Mouse (Mus musculus): ENCODE results near the gene Trim33. TPM values are rescaled to one million over a fixed set of nuclear protein-coding genes. Genes with fewer than 3 reads are reported as not detected.

Trim33 gene
- polyA plus RNA-seq, 1 experiment from 2014 or later: 44.4 TPM

DNA sequence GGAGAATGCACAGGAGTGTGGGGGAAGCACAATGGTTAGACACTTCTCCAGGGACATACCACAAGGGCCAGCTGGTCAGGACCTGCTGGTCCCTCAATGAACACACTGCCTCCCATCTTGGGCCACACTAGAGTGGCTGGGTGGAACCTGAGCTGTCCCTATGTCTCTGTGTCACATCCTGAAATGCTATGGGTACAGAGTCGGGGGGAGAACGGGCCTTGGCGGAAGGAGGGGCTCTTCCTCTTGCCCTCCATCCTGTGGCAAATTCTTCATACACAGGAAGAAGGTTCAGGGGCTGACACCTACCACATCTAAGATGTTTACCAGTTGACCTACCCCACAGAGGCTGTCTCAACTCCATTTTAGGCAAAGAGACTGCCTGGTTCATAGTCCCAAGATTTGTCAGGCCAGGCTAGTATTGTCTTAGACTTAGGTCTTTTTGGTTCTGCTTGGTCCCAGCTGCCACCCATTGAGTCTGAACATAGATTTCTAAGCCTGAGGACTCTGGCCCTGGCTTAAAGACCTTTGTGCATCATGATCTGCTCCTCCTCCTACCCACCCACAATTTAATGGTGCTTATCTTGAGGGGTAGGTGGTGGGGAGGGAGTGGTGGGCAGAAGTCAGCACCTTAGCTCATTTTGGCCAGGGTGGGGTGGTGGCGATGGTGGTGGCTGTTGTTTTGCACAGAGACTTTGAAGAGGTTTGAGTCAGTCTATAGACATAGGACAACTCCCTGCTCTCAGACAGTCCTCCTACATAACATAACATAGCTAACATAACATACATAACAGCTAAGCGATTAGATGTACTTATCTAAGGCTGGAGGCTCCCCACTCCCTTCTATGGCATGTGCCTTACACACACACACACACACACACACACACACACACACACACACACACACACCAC is 106.5 kb downstream of the Trim33 start:
- no peak overlapping the region for H3K4me3 ChIP-seq (replicated peaks)
- no peak for ATAC-seq (ENCODE audit: low FRiP score)
- 91% methylated on average over 5 of the region's 5 CpGs for WGBS
- H3K9me3 ChIP-seq: no peaks in the 10 kb centered on the region
- no peaks in the 10 kb centered on the region for H3K4me1 ChIP-seq
- H3K4me2 ChIP-seq: no peak overlapping the region
- H3K9ac ChIP-seq: no peak overlapping the region
- H3K27ac ChIP-seq: no peak overlapping the region
- no peaks in the 10 kb centered on the region for H3K27me3 ChIP-seq
- H3K36me3 ChIP-seq (replicated peaks): no peaks in the 10 kb centered on the region

DNA sequence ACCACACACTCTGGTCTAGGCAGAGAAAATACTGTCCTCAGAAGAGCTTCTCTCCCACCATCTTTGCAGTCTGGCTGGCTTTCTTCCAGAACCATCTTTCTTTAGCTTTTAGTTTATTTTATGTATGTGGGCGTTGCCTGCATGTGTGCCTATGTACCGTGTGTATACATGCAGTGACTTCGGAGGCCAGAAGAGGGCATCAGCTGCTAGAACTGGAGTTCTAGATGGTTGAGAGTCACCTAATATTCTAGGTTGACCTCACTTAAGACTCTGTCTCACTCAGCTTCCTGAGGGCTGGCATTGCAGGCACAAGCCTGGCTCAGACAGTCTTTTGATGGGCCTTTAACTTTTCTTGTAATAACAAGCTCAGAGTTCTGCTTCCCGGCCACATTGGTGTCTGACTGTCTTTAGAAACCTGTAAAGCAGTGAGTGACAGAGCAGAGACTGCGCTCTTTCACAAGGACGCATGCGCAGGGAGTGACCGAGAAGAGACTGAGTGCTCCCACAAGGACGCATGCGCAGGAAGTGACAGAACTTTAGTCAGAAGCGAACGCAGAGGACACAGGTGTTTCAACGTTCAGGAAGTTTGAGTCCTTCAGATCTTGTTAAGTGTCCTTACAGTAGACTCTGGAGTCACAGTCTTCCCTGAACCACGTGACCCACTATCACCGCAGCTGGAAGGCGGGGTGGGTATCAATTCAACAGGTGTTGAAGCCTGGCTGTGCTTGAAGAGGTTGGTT is 107.4 kb downstream of the Trim33 start:
- H3K27me3 ChIP-seq: no peaks in the 10 kb centered on the region
- no peak overlapping the region for H3K4me2 ChIP-seq
- no peak overlapping the region for H3K9ac ChIP-seq
- WGBS: 90% methylated on average over 16 of the region's 16 CpGs
- no peaks in the 10 kb centered on the region for H3K36me3 ChIP-seq (replicated peaks)
- H3K4me1 ChIP-seq: no peaks in the 10 kb centered on the region
- H3K9me3 ChIP-seq: no peaks in the 10 kb centered on the region
- no peak overlapping the region for H3K4me3 ChIP-seq (replicated peaks)
- no peak for ATAC-seq (ENCODE audit: low FRiP score)
- H3K27ac ChIP-seq: no peak overlapping the region

DNA sequence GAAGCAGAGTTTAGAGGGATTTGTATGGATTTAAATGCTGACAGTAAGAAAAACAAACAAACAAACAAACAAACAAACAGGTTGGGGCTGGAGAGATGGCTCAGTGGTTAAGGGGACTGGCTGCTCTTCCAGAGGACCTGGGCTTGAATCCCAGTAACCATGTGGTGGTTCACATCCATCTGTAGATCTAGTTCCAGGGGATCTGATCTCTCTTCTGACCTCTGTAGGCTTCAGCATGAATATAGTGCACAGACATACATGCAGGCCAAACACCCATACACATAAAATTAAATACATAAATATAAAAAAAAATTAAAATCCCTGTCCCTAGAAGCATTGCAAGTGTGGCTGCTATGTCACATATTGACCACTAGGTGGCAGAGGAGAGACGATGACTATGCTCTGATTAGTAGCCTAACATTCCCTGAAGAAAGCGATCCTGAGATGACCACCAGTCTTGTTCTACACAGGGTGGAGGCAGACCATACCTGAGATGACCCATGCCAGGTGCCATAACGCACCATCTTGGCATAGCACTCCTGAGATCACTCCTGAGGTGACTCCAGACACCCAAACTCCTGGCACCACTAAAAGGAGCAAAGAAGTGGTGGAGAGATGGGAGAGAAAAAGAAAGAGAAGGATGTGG is 113.6 kb downstream of the Trim33 start:
- Histone ChIP-seq H3K36me3 (replicated peaks) (no peaks in the 10 kb centered on the region), H3K9me3 (no peaks in the 10 kb centered on the region), H3K4me1 (no peaks in the 10 kb centered on the region), H3K27ac (no peak overlapping the region), H3K4me3 (replicated peaks) (no peak overlapping the region), H3K9ac (no peak overlapping the region), H3K27me3 (no peaks in the 10 kb centered on the region), H3K4me2 (no peak overlapping the region)
- peak; percentile 88 for ATAC-seq (ENCODE audit: low FRiP score)
- WGBS: 2% methylated on average over 3 of the region's 3 CpGs

DNA sequence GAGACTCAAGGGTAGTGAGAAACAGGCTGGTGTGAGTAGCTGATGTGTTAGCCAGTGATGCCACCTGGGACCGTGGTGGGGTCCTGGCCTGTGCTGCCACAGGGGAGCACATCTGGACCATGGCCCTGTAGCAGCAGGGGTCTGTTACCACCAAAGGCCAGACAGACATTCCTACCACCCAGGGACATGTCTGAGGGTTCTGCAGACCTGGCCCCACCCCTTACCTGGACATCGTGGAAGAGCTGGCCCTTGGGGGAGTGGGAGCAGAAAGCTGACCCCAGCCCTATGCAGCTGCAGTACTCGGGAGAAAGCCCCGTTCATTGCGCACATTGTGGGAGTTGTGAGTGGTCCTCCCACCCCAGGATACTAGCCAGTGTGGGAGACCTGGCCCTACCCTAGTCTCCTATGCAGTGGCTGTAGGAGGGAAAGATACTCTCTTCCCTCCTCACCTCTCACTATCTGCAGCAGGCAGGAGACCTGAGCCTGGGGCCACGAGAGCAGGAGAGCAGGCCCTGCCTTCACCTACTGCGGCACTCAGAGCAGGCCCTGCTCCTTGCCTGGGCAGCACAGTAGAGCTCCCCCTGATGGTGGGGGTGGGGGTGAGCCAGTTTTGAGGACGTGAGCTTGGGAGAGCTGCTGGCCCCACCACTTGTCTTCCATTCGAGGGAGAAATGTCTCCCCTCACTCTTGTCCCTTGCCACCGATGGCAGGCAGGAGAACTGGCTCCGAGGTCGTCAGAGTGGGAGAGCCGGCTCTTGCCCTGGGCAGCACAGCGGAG is 114.4 kb downstream of the Trim33 start:
- no peak overlapping the region for H3K27ac ChIP-seq
- H3K9me3 ChIP-seq: no peaks in the 10 kb centered on the region
- H3K27me3 ChIP-seq: no peaks in the 10 kb centered on the region
- H3K4me2 ChIP-seq: no peak overlapping the region
- no peak overlapping the region for H3K4me3 ChIP-seq (replicated peaks)
- H3K9ac ChIP-seq: no peak overlapping the region
- peak; percentile 30; the same call in 1 of the 2 replicates for ATAC-seq (ENCODE audit: low FRiP score)
- 86% methylated on average over 14 of the region's 14 CpGs for whole genome bisulfite sequencing
- no peaks in the 10 kb centered on the region for H3K4me1 ChIP-seq
- H3K36me3 ChIP-seq (replicated peaks): no peaks in the 10 kb centered on the region

DNA sequence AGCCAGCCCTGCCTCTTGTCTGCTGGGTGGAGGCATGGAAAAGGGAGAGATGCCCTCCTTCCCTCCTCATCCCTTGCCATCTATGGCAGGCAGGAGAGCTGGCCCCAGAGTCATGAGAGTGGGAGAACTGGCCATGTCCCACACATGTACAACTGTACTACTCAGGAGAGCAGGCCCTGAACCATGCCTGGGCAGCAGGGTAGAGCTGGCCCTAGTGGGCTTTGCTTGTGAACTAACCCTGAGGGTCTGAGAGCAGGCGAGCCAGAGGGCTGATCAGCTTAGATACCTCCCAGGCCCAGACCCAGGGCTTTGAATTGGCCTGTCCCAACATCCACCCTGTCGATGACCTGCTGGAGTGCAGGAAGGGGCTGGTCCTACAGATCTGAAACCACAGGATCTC is 115.0 kb downstream of the Trim33 start:
- no peak overlapping the region for H3K27ac ChIP-seq
- WGBS: 64% methylated on average over 2 of the region's 2 CpGs
- no peaks in the 10 kb centered on the region for H3K36me3 ChIP-seq (replicated peaks)
- H3K27me3 ChIP-seq: no peaks in the 10 kb centered on the region
- no peak overlapping the region for H3K9ac ChIP-seq
- no peaks in the 10 kb centered on the region for H3K9me3 ChIP-seq
- no peaks in the 10 kb centered on the region for H3K4me1 ChIP-seq
- no peak overlapping the region for H3K4me3 ChIP-seq (replicated peaks)
- no peak for ATAC-seq (ENCODE audit: low FRiP score)
- H3K4me2 ChIP-seq: no peak overlapping the region

DNA sequence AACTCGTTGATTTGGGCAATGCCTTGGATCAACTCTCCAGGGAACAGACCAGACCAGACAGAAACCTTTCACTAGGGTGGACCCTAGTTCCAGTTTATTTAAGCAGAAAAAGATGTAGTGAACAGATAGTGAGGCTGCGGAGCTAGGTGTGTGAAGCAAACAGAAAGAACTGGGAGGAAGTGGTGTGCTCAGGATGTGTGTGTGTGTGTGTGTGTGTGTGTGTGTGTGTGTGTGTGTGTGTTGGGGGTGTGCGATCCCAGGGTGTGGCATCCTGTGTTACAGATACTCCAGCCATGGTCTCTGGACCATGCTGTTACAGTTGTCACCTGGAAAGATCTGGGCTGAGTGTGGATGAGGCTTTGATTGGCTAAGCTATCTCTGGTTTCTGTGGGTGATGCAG is 118.4 kb downstream of the Trim33 start:
- no peak overlapping the region for H3K4me2 ChIP-seq
- peaks cover 9% of the 10 kb centered on the region; the same call in 1 of the 2 replicates for H3K4me1 ChIP-seq
- no peak overlapping the region for H3K4me3 ChIP-seq (replicated peaks)
- H3K9ac ChIP-seq: no peak overlapping the region
- ATAC-seq (ENCODE audit: low FRiP score): no peak
- H3K9me3 ChIP-seq: no peaks in the 10 kb centered on the region
- H3K36me3 ChIP-seq (replicated peaks): no peaks in the 10 kb centered on the region
- H3K27me3 ChIP-seq: no peaks in the 10 kb centered on the region
- no peak overlapping the region for H3K27ac ChIP-seq
- 85% methylated on average over 3 of the region's 3 CpGs for WGBS

DNA sequence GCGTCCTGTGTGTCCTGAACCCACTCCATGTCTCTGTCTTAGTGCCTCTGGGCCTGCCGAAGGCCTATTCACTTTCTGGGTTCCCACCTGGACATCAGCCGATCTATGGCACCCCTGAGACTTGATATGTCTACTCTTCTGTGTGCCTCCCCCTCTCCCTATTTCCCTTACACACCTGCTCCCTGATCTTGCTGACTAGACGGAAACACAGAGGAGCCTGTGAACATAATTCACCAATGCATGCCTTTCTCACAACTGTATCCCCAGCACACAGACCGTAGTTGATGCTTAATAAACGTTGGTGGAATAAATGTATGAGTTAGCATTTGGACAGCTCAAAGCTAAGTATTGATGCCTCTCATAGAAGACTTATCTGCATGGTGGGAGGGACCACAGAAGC is 121.7 kb downstream of the Trim33 start:
- Histone ChIP-seq H3K4me2 (no peak overlapping the region), H3K9ac (no peak overlapping the region), H3K4me1 (peaks cover 18% of the 10 kb centered on the region; the same call in 1 of the 2 replicates), H3K36me3 (replicated peaks) (no peaks in the 10 kb centered on the region), H3K9me3 (no peaks in the 10 kb centered on the region), H3K27ac (no peak overlapping the region), H3K27me3 (no peaks in the 10 kb centered on the region), H3K4me3 (replicated peaks) (no peak overlapping the region)
- no peak for ATAC-seq (ENCODE audit: low FRiP score)
- 89% methylated on average over 6 of the region's 6 CpGs for WGBS

DNA sequence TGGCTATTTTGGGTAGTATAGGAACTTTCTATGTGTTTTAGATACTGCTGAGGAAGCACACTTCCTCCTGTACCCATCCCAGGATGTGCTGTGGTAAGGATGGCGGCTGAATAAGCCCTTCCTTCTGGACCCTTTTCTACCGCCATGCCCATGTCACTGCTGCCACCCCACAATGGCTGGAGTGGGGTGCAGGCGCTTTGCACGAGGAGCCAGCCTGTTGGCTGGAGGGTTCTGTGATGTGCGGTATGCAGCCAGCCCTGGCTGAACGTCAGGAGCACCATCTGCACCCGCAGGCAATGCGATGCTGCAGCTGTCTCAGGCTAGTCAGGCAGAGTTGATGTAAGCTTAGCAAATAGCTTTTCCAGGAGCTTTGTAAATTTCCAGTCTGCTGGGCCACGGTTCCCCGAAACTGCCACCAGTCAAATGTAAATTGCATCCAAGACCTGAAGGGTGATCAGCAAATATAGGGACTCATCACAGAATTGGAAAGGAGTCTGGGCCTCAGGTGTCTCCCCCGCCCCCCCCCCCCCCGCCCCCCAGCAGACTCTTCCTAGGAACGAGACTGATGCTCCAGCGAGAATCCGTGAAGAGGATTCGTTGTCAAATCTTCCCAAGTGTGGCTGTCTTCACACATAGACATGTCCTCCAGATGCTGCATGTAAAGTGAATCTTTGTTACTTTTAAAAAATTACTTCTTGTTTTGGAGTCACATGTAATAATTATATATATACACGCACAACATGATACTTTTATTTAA is 122.4 kb downstream of the Trim33 start:
- H3K27ac ChIP-seq: peak overlapping the region; percentile 68
- 50% methylated on average over 17 of the region's 17 CpGs for WGBS
- no peak overlapping the region for H3K4me3 ChIP-seq (replicated peaks)
- no peaks in the 10 kb centered on the region for H3K9me3 ChIP-seq
- no peaks in the 10 kb centered on the region for H3K36me3 ChIP-seq (replicated peaks)
- ATAC-seq (ENCODE audit: low FRiP score): peak; percentile 75
- H3K9ac ChIP-seq: no peak overlapping the region
- H3K4me1 ChIP-seq: peaks cover 18% of the 10 kb centered on the region; the same call in 1 of the 2 replicates
- no peak overlapping the region for H3K4me2 ChIP-seq
- no peaks in the 10 kb centered on the region for H3K27me3 ChIP-seq

DNA sequence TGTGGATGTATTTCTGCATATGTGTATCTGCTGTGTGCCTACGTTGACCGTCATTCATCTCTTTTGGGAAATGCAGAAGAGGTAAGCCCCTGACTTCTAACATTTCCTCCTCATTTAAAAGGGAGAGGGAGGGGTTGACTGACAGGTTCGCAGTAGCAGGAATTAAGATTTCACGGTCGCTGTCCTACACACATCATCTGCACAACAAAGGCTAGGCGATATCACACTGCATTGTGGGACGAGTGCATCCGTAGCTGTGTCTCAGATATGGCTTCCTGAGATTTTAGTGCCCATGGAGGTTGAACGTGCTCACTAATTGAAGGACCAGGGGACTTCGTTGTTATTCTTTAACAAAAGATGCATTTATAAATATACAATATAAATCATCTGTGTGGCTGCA is 123.1 kb downstream of the Trim33 start:
- H3K4me1 ChIP-seq: peaks cover 18% of the 10 kb centered on the region; the same call in 1 of the 2 replicates
- no peak overlapping the region for H3K9ac ChIP-seq
- H3K9me3 ChIP-seq: no peaks in the 10 kb centered on the region
- no peaks in the 10 kb centered on the region for H3K27me3 ChIP-seq
- 47% methylated on average over 10 of the region's 10 CpGs for WGBS
- H3K36me3 ChIP-seq (replicated peaks): no peaks in the 10 kb centered on the region
- H3K4me3 ChIP-seq (replicated peaks): no peak overlapping the region
- peak overlapping the region; percentile 32; the same call in 1 of the 2 replicates for H3K27ac ChIP-seq
- peak; percentile 60 for ATAC-seq (ENCODE audit: low FRiP score)
- no peak overlapping the region for H3K4me2 ChIP-seq

DNA sequence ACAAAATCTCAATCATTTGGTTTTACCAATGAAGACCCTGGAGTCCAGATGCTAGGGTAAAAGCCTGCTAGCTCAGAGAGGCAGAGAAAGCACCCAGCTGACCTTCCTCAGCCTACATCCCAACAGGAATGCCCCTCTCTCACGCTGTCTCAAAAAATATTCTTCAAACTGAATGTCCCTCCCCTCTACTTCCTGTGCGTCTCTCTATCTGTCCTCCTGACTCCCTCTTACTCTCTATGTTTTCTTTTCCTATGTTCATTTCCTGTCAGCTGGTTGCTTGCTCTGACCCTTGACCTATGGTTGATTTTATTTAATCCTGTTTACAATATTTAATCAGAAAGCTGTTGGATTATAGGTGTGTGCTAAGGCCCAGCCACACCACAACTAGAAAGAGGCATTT is 126.0 kb downstream of the Trim33 start:
- Histone ChIP-seq H3K27me3 (no peaks in the 10 kb centered on the region), H3K36me3 (replicated peaks) (no peaks in the 10 kb centered on the region), H3K4me1 (peaks cover 18% of the 10 kb centered on the region; the same call in 1 of the 2 replicates), H3K9me3 (no peaks in the 10 kb centered on the region), H3K4me3 (replicated peaks) (no peak overlapping the region), H3K27ac (no peak overlapping the region), H3K4me2 (no peak overlapping the region), H3K9ac (no peak overlapping the region)
- ATAC-seq (ENCODE audit: low FRiP score): no peak
- WGBS: 88% methylated on average over 2 of the region's 2 CpGs
